Mouse (Mus musculus) liver, adult 2 months (tissue): Measurements from ENCODE around the gene Vgll1. TPM values are rescaled to one million over a fixed set of nuclear protein-coding genes. Genes with fewer than 3 reads are reported as not detected.

ENCODE experiments used
- DNase-seq: peaks from one replicate; pipeline ENCODE4 v3.0.0-alpha.2; 2011; ENCODE audit warnings: low read depth, low spot score; ENCODE audit errors: extremely low read depth
- H3K27ac ChIP-seq: fragments of 200-500 bp; replicated peaks from 2 replicates; pipeline ENCODE4 v1.5.1; 2012; ENCODE audit warnings: low read depth, mild to moderate bottlenecking, control low read depth, inconsistent platforms, low read length; ENCODE audit not compliant: insufficient read depth
- H3K27me3 ChIP-seq: fragments of 200-500 bp; 2 replicates; pipeline ENCODE4 v1.6.1; 2012; ENCODE audit warnings: mild to moderate bottlenecking, moderate library complexity, low read length, inconsistent platforms; ENCODE audit not compliant: control insufficient read depth, insufficient read depth
- H3K36me3 ChIP-seq: fragments of 200-500 bp; 2 replicates; pipeline ENCODE4 v1.6.1; 2012; ENCODE audit warnings: low read length, inconsistent platforms; ENCODE audit not compliant: control insufficient read depth, insufficient read depth
- H3K4me1 ChIP-seq: fragments of 200-500 bp; 2 replicates; pipeline ENCODE4 v1.6.1; 2011; ENCODE audit warnings: low read length; ENCODE audit not compliant: control insufficient read depth, insufficient read depth
- H3K4me3 ChIP-seq: fragments of 200-500 bp; 2 replicates; pipeline ENCODE4 v1.5.1; 2011; ENCODE audit warnings: low read depth, mild to moderate bottlenecking, control low read depth, low read length, moderate library complexity; ENCODE audit not compliant: insufficient read depth
- H3K79me2 ChIP-seq: fragments of 200-500 bp; 2 replicates; pipeline ENCODE4 v1.6.1; 2012; ENCODE audit warnings: inconsistent platforms, mild to moderate bottlenecking, low read length, moderate library complexity; ENCODE audit not compliant: control insufficient read depth, insufficient read depth
- H3K9ac ChIP-seq: fragments of 200-500 bp; 2 replicates; pipeline ENCODE4 v1.6.1; 2012; ENCODE audit warnings: low read depth, mild to moderate bottlenecking, control low read depth, inconsistent platforms, low read length
- CTCF ChIP-seq: fragments of 200-500 bp; IDR thresholded peaks from 2 replicates; pipeline ENCODE4 v1.5.1; 2011; ENCODE audit warnings: low read depth, low read length, control low read depth
- POLR2A ChIP-seq: fragments of 200-500 bp; IDR thresholded peaks from 2 replicates; pipeline ENCODE4 v1.6.1; 2011; ENCODE audit warnings: low read length, control low read depth; ENCODE audit not compliant: insufficient read depth; ENCODE audit errors: extremely low read depth
- WGBS: fragments of 180-500 bp; shearing (Covaris S2); methylation state at CpG from one replicate; pipeline ENCODE4 v1.1.7; 2018; 5-methylcytosine and 5-hydroxymethylcytosine counted together
- polyA plus RNA-seq: library from polyadenylated mRNA; depleted of rRNA; stranded (reverse); fragments of >200 nt; gene quantifications from 2 replicates; pipeline ENCODE4 v1.2.3, GENCODE M21; 2012; rRNA removed
- total RNA-seq: library from RNA; depleted of rRNA; stranded (reverse); fragments of >200 nt; gene quantifications from 2 replicates; pipeline ENCODE4 v1.2.3, GENCODE M21; 2014; rRNA removed

Gene Vgll1
- total and polyA plus RNA-seq, 2 experiments: not detected

GRCm38 (mm10) chrX:57153520-57153919 is 65.6 kb downstream of the Vgll1 start:
- Histone ChIP-seq H3K79me2 (no peaks in the 10 kb centered on the region), H3K9ac (no peak overlapping the region), H3K27me3 (no peaks in the 10 kb centered on the region), H3K4me3 (no peak overlapping the region), H3K27ac (no peak overlapping the region), H3K36me3 (no peaks in the 10 kb centered on the region), H3K4me1 (no peaks in the 10 kb centered on the region)
- TF ChIP-seq CTCF (no peak), POLR2A (no peak)
- 80% methylated on average over 1 of the region's 1 CpGs for WGBS
- no peak for DNase-seq

Other genes with a start within 250 kb of the Vgll1 start
- gene Adgrg4, start 217.9 kb upstream of the Vgll1 start, total RNA-seq: not detected in 2 replicates
- gene Adgrg4, start 217.9 kb upstream of the Vgll1 start, polyA plus RNA-seq: not detected in 2 replicates
- gene Brs3, start 45.0 kb upstream of the Vgll1 start, total RNA-seq: not detected in 2 replicates
- not detected in 2 replicates for gene Brs3, start 45.0 kb upstream of the Vgll1 start, polyA plus RNA-seq
- 14.6 and 16.2 TPM in 2 replicates for gene Htatsf1, start 34.5 kb upstream of the Vgll1 start, total RNA-seq
- 6.1 and 7.9 TPM in 2 replicates for gene Htatsf1, start 34.5 kb upstream of the Vgll1 start, polyA plus RNA-seq
- gene Cd40lg, start 124.0 kb downstream of the Vgll1 start, total RNA-seq: 0.07 and 0.18 TPM in 2 replicates
- gene Cd40lg, start 124.0 kb downstream of the Vgll1 start, polyA plus RNA-seq: 0.11 TPM in 1 of 2 replicates, not detected in the other